Mouse (Mus musculus) small intestine, adult 2 months (tissue): ENCODE results near the gene Esrrg.

ENCODE experiments used
- CTCF ChIP-seq: fragments of 200-500 bp; IDR thresholded peaks from 2 replicates; pipeline ENCODE4 v1.5.1; 2012; ENCODE audit warnings: low read depth, mild to moderate bottlenecking, control low read depth, inconsistent platforms, low read length, moderate library complexity, mixed read lengths; ENCODE audit not compliant: insufficient replicate concordance, insufficient read length; ENCODE audit errors: extremely low read depth
- POLR2A ChIP-seq: fragments of 200-500 bp; IDR thresholded peaks from 2 replicates; pipeline ENCODE4 v1.6.1; 2012; ENCODE audit warnings: low read depth, mild to moderate bottlenecking, control low read depth, inconsistent platforms, low read length, moderate library complexity

GRCm38 (mm10) chr1:187809546-187809945 lies 201.0 kb downstream of the Esrrg start:
- TF ChIP-seq CTCF (no peak), POLR2A (no peak)
